Mouse (Mus musculus): Measurements from ENCODE around the gene Cul1. TPM values are rescaled to one million over a fixed set of nuclear protein-coding genes. Genes with fewer than 3 reads are reported as not detected.
"Not testable (repeated sequence)": the region's sequence is repeated elsewhere in the genome, so short reads cannot be mapped to it uniquely, and the experiment has no call there.

Cul1 gene
- 100 to 1,000 TPM; 113 to 126 TPM for total RNA-seq (2021)

DNA sequence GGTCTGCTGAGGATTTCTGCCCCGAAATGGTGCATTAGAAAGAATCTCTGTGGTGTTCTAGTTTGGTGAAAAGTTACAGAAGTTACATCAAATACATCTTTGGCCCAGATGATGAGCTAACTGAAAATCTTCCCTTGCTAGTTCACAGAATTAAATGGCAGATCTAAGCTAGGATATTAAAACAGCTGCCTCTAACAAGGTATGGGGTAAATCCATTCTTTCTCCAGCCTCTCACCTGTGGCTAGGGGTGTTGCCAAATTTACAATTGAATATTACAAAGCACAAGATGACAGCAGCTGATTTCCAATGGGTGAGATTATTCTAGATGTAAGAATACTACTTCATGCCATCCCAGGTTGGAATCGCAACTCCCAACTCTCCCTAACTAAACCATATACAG lies at the start of gene Cul1:
Gene Cul1 (plus strand): TSS at position 301 of the 400 bp plus-strand sequence.
- no peak for DNase-seq (ENCODE audit: low spot score in 2 of 2)
- intact Hi-C loops (cut with DNase I): loop anchor here (5.0 to 10.0 kb wide), 2 partner anchors 136 to 142 kb away; partner anchors contain the start of gene Ezh2

DNA sequence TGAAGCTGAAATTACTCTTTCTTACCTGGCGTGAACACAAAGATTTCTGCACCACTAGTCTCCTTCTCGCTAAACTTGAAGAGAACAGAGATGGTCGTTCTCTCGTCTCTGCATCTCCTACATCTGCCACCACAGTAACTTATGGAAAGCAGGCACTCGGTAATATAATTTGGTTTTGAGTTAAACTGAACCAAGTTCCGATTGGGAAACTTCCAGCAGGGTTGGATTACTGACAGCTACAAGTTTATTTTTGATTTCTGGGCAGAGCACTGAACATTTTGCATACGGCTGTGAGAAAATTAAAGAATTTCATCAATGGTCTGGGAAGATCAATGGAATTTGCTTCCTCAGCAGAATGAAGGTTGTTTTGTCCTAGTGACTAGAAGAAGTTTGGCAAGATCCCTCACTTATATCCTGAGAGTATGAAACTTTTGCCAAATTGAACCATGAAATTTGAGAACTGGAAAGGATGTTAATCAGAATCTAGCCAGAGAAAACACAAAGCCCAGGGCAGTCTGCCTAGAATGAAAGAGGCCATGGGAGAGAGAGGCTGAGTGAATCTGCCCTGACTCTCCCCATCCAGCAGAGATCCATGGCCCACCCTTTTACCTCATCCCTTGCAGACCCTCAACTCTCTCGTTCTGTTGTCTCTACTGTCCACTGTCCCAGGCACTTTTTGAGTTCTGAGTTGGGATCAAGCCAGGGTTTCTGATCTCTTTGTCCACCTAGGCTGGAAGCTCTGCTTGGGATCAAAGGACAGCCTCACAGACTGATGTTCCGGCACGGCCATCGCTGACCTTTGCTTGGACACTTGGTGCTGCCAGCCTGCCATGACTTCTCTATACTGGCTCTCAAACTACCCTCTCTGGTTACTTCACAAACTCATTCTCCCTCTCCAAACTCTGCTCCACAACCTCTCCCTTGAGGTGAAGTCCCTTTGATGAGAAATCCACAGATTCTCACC lies 48.5 kb upstream of the Cul1 start:
- no peak for DNase-seq (ENCODE audit: low spot score in 2 of 2)
- intact Hi-C loops (cut with DNase I): no loop called here

DNA sequence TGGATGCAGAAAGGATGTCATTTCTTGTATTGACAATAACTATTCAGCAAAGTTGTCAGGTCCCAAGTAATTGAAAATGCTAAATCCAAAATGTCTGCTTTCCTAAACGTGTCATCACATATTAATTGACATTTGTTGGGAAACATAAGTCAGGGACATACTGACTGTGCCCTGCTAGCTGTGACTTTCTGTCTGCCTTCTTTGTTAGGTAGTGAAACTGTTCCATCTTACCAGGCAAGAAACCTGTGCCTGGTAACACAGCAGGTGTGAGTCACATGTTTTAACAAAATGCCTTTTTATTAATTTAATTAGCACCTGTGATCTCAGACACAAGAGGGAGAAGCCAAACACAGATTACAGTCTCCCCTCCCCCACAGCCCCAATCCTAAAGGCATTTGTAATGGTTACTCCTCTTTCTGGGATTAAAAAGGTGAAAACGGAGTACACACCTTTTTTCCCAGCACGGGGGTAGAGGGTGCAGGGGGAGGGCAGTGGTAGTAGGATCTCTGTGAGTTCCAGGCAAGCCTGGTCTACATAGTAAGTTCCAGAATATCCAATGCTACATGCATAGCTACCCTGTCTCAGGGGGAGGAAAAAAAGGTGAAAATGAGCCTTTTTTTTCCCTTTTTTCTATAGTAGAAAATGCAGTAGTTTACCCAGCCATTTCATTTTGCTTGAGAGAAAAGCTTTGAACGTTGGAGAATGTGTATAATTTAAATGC lies 40.2 kb upstream of the Cul1 start:
- intact Hi-C loops (cut with DNase I): no loop called here
- no peak for DNase-seq (ENCODE audit: low spot score in 2 of 2)

DNA sequence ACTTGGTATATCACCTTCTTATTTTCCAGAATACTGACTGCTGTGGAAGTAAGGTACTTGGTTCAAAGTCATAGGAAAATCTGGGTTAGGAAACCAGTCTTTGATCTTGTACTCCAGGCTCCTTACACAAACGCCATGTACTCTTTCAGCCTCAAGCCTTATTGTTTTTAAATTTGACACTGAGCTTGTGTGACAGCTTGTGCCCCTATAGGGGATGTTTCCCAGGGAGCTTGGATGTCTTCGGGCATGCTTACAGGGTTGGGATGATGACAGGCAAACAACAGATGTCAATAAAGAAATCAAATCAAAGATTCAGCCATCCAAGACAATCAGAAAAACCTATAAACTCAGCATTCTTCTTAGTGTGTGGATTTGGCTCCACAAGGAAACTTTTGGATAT lies 39.5 kb upstream of the Cul1 start:
- intact Hi-C loops (cut with DNase I): no loop called here
- no peak for DNase-seq (ENCODE audit: low spot score in 2 of 2)

DNA sequence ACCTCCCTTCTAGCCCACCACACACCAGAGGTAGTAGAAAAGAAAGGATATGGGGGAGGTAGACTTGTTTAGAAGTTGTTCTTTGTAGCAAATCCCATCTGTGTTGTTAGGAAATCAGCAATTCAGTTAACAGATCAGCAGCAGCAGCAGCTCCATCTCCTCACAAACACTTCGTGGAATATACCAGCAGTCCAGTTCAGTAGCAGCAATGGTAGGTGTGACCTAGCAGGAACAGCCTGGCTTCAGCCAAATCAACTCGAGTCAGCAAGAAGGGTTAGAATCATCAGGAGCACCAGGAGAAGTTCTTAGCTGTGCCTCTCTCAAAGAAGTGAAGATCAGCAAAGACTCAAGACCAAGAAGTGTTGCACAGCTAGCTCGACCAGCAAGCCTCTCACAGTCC lies 34.5 kb upstream of the Cul1 start:
- intact Hi-C loops (cut with DNase I): no loop called here
- DNase-seq (ENCODE audit: low spot score in 2 of 2): no peak

DNA sequence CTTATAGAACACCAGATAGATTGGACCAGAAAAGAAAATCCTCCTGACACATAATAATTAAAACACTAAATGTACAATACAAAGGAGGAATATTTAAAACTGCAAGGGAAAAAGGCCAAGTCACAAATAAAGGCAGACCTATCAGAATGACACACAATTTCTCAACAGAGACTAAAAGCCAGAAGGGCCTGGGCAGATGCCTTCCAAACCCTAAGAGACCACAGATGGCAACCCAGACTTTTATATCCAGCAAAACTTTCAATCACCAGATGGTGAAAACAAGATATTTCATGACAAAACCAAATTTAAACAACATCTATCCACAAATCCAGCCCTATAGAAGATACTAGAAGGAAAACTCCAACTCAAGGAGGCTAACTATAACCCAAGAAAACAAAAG lies 33.0 kb upstream of the Cul1 start:
- DNase-seq (ENCODE audit: low spot score in 2 of 2): no peak
- intact Hi-C loops (cut with DNase I): no loop called here

DNA sequence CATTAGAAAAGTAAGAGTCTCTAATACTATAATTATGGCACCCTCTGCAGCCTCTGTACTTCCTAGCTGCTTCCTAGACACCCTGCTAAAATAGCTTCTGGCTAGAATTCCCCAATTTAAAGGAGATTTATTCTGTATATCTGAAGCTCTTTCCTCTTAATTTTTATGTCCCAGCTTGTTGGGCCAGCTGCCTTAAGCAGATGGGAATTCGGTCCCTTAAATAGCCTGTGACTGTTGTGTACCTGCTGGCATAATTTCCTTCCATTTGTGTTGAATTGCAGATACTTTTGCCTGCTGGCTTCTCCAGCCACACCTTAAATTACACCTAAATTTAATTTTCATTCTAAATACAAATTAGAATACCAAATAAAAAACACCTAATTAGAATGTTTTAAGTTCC lies 32.0 kb upstream of the Cul1 start:
- intact Hi-C loops (cut with DNase I): no loop called here

DNA sequence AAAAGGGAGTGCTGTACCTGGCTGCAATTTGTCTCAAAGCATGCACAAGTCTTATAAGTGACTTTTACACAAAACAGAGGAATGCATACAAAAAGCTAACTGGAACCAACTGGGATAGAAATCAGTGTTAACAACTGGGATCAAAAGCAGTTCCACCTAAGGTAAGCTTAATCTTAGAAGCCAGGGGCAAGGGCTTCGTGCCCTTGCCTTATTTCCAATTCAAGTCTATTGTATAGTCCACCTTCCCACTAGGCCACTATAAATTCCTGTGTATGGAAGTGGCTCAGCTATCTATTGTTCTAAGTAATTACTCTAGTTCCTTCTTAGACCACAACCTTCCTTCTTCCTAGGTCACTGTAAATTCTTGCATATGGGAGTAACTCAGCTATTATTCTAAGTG lies 27.1 kb upstream of the Cul1 start:
- intact Hi-C loops (cut with DNase I): no loop called here

More for the DNA sequence above, 32.0 kb upstream of the Cul1 start:
- no peak for DNase-seq (ENCODE audit: low spot score in 2 of 2)

DNA sequence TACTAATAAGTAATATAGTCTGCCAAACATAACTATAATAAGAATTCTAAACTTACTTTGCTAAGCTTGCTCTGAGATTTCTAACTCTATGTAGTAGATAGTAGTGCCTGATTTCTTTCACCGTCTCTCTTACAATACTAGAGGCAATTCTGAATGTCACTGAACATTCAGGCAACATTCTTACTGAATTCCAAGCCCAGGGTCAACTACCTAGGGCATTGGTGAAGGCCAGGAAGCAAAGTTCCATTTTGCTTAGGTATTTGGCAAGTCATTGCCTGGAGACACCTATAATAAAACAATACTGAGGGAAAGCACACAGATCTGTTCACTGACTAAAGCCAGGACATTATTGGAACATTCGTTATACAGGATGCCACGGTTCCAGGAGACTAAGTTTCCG lies 26.6 kb upstream of the Cul1 start:
- intact Hi-C loops (cut with DNase I); DNase-seq (ENCODE audit: low spot score in 2 of 2): not testable (repeated sequence)

More for the DNA sequence above, 27.1 kb upstream of the Cul1 start:
- no peak for DNase-seq (ENCODE audit: low spot score in 2 of 2)

DNA sequence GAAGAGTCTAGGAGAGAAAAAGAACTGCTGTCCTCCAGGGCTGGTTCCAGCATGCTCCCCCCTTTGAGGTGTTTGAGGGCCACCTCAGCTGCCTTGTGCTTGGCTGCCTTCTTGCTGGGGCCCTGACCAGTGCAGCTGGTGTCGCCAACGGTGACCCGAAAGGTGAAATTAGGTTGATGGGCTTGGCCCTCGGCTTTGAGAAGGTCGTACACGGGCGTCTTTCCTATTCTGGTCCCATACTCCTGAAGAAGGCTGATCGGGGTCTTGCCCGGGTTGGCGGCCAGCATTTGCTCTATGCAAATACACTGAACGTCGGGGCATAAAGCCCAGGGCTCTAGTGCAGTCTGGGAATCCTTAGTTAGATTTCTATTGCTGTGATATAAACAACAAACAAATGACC lies 20.4 kb upstream of the Cul1 start:
- DNase-seq (ENCODE audit: low spot score in 2 of 2); intact Hi-C loops (cut with DNase I): not testable (repeated sequence)

DNA sequence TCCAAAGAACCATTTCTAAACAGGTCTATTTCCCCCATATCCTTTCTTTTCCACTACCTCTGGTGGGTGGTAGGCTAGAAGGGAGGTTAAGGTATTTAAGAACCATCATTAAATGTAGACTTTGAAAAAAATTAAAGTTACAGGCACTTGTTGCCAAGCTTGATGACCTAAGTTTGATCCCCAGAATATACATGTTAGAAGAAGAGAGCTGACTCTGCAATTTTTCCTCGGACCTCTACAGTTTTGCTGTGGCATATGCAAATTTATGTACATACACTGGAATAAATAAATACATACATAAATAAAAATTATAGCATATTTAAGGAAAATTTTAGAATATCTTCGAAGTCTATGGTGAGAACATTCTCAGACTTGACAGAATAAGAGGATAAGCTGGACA lies 13.1 kb upstream of the Cul1 start:
- intact Hi-C loops (cut with DNase I): no loop called here
- no peak for DNase-seq (ENCODE audit: low spot score in 2 of 2)

DNA sequence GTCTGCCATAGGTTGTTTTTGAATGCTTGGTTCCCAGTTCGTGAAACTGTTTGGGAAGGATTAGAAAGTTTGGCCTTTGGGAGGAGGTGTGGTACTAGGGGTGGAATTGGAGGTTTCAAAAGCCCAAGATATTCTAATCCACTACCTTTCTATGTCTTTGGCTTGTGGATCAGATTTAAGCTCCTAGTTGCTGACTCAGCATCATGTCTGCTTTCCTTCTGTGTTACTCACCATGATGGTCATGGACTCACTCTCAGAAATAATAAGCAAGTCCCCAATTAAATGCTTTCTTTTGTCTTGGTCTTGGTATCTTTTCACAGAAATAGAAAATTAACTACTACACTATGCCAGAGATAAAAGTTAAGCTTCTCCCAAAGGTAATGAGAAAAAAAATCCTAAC lies 5.5 kb upstream of the Cul1 start:
- DNase-seq (ENCODE audit: low spot score in 2 of 2): no peak
- intact Hi-C loops (cut with DNase I): no loop called here

DNA sequence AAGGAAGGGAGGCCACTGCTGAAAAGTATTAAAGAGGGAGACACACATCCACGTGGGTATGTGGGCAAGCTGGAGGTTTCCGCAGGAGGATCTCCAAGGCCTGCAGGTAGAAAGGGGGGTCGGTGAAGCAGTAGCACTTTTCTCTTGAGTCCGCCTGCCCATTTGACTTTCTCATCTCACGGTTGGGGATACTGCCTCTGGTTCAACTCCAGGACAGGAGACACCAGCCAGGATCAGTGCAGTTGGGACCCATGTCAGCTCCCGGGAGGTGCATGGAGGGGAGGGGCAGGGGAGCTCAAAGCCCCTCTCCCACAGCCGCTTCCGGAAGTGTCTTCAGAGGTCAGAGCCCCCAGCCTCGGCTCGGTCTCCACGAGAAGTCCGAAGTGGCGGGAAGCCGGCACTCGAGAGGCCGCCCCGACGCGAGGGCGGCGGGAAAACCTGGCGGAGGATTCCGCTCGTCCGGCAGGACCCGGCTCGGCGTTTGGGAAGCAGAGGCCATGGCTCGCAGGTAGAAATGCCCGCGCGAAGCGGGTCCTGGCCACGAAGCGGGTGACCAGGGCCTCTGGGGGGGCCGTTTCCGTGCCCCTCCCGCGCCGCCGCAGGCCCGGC lies 428 bp downstream of the Cul1 start:
- DNase-seq (ENCODE audit: low spot score in 2 of 2): no peak
- intact Hi-C loops (cut with DNase I): loop anchor here (5.0 to 10.0 kb wide), 2 partner anchors 136 to 141 kb away; partner anchors contain the start of gene Ezh2

DNA sequence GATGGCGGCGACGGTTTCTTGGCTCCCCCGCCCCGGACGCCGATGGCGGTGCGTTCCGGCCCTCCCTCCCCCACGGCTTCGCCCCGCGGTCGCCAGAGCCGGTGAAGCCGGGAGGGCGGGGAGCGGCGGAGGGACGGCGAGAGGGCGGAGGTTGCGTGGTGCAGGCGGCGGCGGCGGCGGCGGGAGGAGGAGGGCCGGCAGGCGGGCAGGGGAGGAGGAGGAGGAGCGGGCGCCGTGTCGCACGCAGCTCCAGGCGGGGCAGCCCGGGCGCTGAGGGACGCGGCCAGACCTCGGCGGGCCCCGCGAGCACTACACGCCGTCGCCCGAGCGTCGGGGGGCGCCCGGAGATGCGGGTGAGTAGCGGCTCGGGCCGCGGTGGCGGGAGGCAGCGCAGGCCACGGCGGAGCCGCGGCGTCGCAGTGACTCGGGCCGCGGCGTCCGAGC lies 955 bp downstream of the Cul1 start:
- intact Hi-C loops (cut with DNase I): loop anchor here (5.0 to 10.0 kb wide), 2 partner anchors 137 to 141 kb away; partner anchors contain the start of gene Ezh2
- peak; percentile 73 to 82 for DNase-seq (ENCODE audit: low spot score in 2 of 2)

DNA sequence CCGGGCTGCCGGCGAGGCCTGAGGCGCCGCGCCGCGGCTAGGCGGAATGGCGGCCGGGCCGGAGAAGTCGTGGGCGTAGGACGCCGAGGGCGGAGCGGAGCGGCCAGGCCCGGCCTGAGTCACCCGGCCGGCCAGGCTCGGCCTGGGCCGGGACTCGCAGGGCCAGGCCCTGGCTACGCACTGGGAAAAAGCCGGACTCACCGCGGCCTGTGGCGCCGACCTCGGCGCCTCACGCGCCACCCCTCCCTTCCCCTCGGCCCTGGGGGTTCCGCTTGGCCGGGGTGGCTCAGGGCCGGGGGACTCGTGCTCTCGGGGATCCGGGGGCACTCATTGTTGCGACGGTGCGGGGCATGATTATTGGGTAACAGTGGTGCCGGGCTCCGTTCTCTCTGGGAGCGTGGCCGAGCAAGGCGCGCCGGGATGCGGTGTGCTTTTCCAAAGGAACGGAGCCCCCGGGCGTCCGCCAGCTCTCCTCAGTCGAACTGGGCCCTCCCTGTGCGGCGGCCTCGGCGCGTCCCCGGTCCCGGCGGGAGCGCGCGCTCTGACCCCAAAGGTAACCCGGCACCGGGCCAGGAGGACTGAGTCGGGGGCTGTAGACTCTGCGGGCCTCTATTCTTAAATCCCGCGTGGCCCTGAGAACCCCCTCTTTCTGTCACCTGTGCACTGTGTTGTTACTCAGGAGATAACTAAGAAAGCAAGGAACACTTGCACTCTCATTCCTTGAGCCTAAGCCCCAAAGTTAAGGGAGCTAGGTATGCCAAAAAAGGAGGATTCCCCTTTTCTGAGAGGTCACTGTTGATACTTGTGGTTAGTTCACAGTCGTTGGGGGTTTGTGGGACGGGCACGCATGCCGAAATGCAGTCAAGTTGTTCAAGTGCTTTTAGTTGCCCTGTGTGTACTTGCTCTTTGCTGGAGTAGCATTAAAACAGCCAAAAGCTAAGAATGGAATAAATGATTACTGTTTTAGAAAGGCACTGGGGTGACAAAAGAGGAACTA lies 1.7 kb downstream of the Cul1 start:
- DNase-seq (ENCODE audit: low spot score in 2 of 2): peak; percentile 65 to 77
- intact Hi-C loops (cut with DNase I): loop anchor here (5.0 to 10.0 kb wide), 2 partner anchors 138 to 140 kb away; partner anchors contain the start of gene Ezh2

DNA sequence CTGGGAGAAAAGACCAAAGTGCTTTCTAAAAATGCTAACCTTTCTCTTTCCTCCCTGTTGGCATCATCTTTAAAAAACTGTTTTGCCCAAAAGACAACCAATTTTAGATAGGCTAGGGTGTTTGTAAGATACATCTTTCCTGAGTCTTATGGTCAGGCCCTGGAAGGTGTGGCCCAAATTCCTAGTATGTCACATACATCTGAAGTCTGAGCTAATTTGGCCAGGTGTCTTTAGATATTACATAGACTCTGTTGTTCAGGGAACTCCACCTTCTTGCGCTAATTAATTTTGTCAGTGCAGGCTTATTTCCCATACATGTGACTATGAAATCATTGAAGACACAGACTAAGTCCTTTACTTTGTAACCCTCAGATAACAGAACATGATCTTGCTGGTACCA lies 2.6 kb downstream of the Cul1 start:
- intact Hi-C loops (cut with DNase I): loop anchor here (10.0 kb wide), 1 partner anchor 139 kb away; the partner anchor contains the start of gene Ezh2
- DNase-seq (ENCODE audit: low spot score in 2 of 2): no peak

DNA sequence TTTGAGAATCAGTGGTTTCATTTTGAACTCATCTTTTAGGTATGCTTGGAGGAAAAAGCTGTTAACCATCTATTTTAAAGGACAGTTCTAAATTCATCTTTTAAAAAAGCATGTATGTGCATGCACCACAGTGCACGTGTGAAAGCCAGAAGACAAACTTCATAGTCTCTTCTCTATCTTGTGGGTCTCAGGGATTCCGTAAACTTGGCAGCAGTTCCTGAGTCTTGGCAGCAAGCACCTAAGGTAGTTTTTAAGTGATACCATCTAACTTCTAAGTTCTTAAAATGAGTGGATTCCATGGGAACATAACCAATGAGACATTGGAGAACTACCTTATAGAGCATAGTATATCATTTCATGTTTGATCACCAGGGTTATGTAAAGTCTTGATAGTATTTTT lies 3.7 kb downstream of the Cul1 start:
- intact Hi-C loops (cut with DNase I): loop anchor here (10.0 kb wide), 1 partner anchor 138 kb away; the partner anchor contains the start of gene Ezh2
- DNase-seq (ENCODE audit: low spot score in 2 of 2): no peak

DNA sequence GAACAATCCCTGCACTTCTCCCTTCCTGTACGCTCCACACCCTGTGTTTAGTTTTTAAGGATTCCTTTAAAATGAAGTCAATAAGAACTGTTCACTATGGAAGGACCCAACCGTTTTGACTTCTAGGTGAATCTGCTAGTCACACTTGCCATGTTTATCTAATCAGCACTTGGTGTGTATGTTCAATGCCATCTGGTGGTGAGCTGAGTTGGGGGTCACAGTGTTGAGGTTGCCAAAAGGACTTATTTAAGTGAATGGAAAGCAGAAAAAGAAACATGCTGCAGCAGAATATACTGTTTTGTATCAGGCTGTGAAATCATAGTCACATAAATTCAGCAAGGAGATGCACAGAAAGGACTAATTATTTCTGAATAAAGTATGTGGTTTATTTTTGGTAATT lies 12.2 kb downstream of the Cul1 start:
- intact Hi-C loops (cut with DNase I): no loop called here
- no peak for DNase-seq (ENCODE audit: low spot score in 2 of 2)

DNA sequence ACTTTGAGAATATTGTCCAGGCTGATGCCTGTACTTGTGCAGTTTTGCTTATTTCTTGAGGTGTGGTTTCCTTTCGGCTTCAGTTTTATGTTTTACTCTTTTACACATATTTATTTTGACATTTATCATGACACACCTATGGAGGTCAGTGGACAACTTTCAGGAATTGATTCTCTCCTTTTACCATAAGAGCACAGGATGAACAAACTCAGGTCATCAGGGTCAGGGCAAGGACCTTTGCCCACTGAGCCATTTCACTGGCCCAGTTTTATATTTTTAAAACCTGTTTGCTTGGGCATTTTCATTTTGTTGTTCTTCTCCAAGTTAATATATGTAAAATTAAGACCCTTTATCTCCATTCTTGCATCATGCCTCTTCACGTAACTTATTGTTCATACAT lies 13.3 kb downstream of the Cul1 start:
- no peak for DNase-seq (ENCODE audit: low spot score in 2 of 2)
- intact Hi-C loops (cut with DNase I): no loop called here

Measured in left cerebral cortex, postnatal 36 days (tissue).